Mouse (Mus musculus) heart, adult 11 months (tissue): ENCODE measurements at regions not wholly inside any gene's neighbourhood (a gene's known extent, or its start where the extent isn't known, plus 50 kb on each side); places are given as distances from the start of the nearest gene placed in this dataset.

ENCODE experiments used
- DNase-seq: peaks from one replicate; pipeline ENCODE4 v3.0.0; 2022

- DNase-seq, result peak; percentile 91
Observed at GRCm38 (mm10) chr14:45714311-45714710, 56.4 kb upstream of the Ddhd1 start.

GRCm38 (mm10) chr14:45714786-45715185 is 56.8 kb upstream of the Ddhd1 start:
- DNase-seq, result peak; percentile 60

GRCm38 (mm10) chr14:45716100-45716499 is 58.2 kb upstream of the Ddhd1 start:
- peak; percentile 36 for DNase-seq

- peak; percentile 31 for DNase-seq
Observed at GRCm38 (mm10) chr14:45722887-45723286, 64.9 kb upstream of the Ddhd1 start.

GRCm38 (mm10) chr14:45724341-45724740 is 66.4 kb upstream of the Ddhd1 start:
- peak; percentile 30 for DNase-seq

GRCm38 (mm10) chr14:45734530-45735410 is 76.8 kb upstream of the Ddhd1 start:
- peak; percentile 71 for DNase-seq

GRCm38 (mm10) chr14:45737966-45738365 is 80.0 kb upstream of the Ddhd1 start:
- DNase-seq, result peak; percentile 49

- DNase-seq, result peak; percentile 94
Observed at GRCm38 (mm10) chr14:45739638-45740037, 81.7 kb upstream of the Ddhd1 start.

- DNase-seq, result peak; percentile 55
Observed at GRCm38 (mm10) chr14:45740662-45741061, 82.7 kb upstream of the Ddhd1 start.

GRCm38 (mm10) chr14:45746176-45746575 is 88.2 kb upstream of the Ddhd1 start:
- DNase-seq, result peak; percentile 71

- DNase-seq, result no peak
Observed at GRCm38 (mm10) chr14:45757376-45757775, 99.4 kb upstream of the Ddhd1 start.

- DNase-seq, result peak; percentile 85
Observed at GRCm38 (mm10) chr14:45760890-45761680, 103.1 kb upstream of the Ddhd1 start.

- DNase-seq, result peak; percentile 27
Observed at GRCm38 (mm10) chr14:45764231-45764630, 106.3 kb upstream of the Ddhd1 start.

- DNase-seq, result peak; percentile 51
Observed at GRCm38 (mm10) chr14:45766582-45766981, 108.6 kb upstream of the Ddhd1 start.

GRCm38 (mm10) chr14:45772665-45773277 is 114.8 kb upstream of the Ddhd1 start:
- DNase-seq, result peak; percentile 90

GRCm38 (mm10) chr14:45773326-45773725 is 115.4 kb upstream of the Ddhd1 start:
- DNase-seq, result peak; percentile 70

GRCm38 (mm10) chr14:45781850-45782249 is 123.9 kb upstream of the Ddhd1 start:
- peak; percentile 66 for DNase-seq

- peak; percentile 90 for DNase-seq
Observed at GRCm38 (mm10) chr14:45794980-45795379, 137.0 kb upstream of the Ddhd1 start.

GRCm38 (mm10) chr14:45796665-45797319 is 138.8 kb upstream of the Ddhd1 start:
- peak; percentile 95 for DNase-seq

GRCm38 (mm10) chr14:45797320-45797696 is 139.4 kb upstream of the Ddhd1 start:
- peak; percentile 91 for DNase-seq

GRCm38 (mm10) chr14:45799286-45799685 is 141.3 kb upstream of the Ddhd1 start:
- no peak for DNase-seq

- DNase-seq, result no peak
Observed at GRCm38 (mm10) chr14:45805950-45806349, 148.0 kb upstream of the Ddhd1 start.
